Mouse (Mus musculus): ENCODE results near the gene Ackr4.

- no peak for TF ChIP-seq CHD2 (IDR thresholded peaks at IDR 0.05; ENCODE audit: low read length)
- TF ChIP-seq CHD1 (IDR thresholded peaks at IDR 0.05; ENCODE audit: low read depth, low read length): no peak
- TF ChIP-seq ZC3H11A (IDR thresholded peaks at IDR 0.05; ENCODE audit: low read depth, low read length): no peak
Measured at GRCm38 (mm10) chr9:104034231-104034630, 92.5 kb downstream of the Ackr4 start.
